In genomic region chr8:46881348-46881747, GRCm38 (mm10) we compare ENCODE assay signal across 20 mouse cellular contexts.
DNase-seq lines count a peak whose midpoint lies in the region; ATAC-seq and TF ChIP-seq lines count a peak whose summit lies in the region.
"Had no signal": no experiment of that assay in that cellular context is flagged by ENCODE, and none has a peak within 500 bp of the region (broad histone marks: within the 10 kb centered on the region; RNA-seq: fewer than 3 reads in every experiment).

No protein-coding gene starts in this region.

- H3K36me3 ChIP-seq in small intestine, adult 2 months (ENCODE audit: control insufficient read depth, insufficient read depth, low read length): no peaks in the 10 kb centered on the region
- H3K36me3 ChIP-seq in forebrain, embryonic 12.5 days (replicated peaks): no peaks in the 10 kb centered on the region
- H3K36me3 ChIP-seq: G1E; hindbrain, embryonic 15.5 days; liver, embryonic 12.5 days; neural tube, embryonic 12.5 days had no signal

- 37% methylated on average over 6 of the region's 6 CpGs for WGBS in small intestine, adult 2 months
- 73% methylated on average over 6 of the region's 6 CpGs for WGBS in forebrain, embryonic 12.5 days

- no peaks in the 10 kb centered on the region for H3K9me3 ChIP-seq in forebrain, embryonic 12.5 days
- H3K9me3 ChIP-seq: G1E; hindbrain, embryonic 15.5 days; liver, embryonic 12.5 days; neural tube, embryonic 12.5 days had no signal

- no peaks in the 10 kb centered on the region for H3K27me3 ChIP-seq in small intestine, adult 2 months (ENCODE audit: control insufficient read depth, insufficient read depth, low read length)
- no peaks in the 10 kb centered on the region for H3K27me3 ChIP-seq in forebrain, embryonic 12.5 days
- H3K27me3 ChIP-seq: hindbrain, embryonic 15.5 days; liver, embryonic 12.5 days; neural tube, embryonic 12.5 days had no signal

- TF ChIP-seq CTCF in small intestine, adult 2 months (IDR thresholded peaks at IDR 0.05; ENCODE audit: extremely low read depth, insufficient read length, insufficient replicate concordance, low read depth, low read length): no peak

- H3K4me3 ChIP-seq in small intestine, adult 2 months (ENCODE audit: low read depth, low read length): peak overlapping the region; percentile 2; the same call in 1 of the 2 replicates
- no peak overlapping the region for H3K4me3 ChIP-seq in forebrain, embryonic 12.5 days (replicated peaks)
- H3K4me3 ChIP-seq: heart, adult 2 months; hindbrain, embryonic 15.5 days; liver, embryonic 12.5 days; neural tube, embryonic 12.5 days had no signal

- peak; percentile 5 for DNase-seq in gastrocnemius, postnatal 25 days
- no peak for DNase-seq in gastrocnemius, adult 8-10 months (ENCODE audit: low spot score in 2 of 2)
- DNase-seq in CD4-positive helper T cell, adult 2 months (ENCODE audit: low read depth, low spot score): peak; percentile 28
- peak; percentile 59 for DNase-seq in induced T-regulatory cell, adult 2 months (ENCODE audit: low read depth)
- DNase-seq in yolk sac, embryonic 10.5 days (ENCODE audit: low spot score): no peak
- no peak for DNase-seq in adrenal gland, postnatal 10 days
- DNase-seq: adrenal gland, postnatal 36 days; cerebellum, adult 11-12 months; embryo, embryonic 11 days; heart, postnatal 10 days had no signal

- H3K4me2 ChIP-seq in forebrain, embryonic 12.5 days: no peak overlapping the region
- H3K4me2 ChIP-seq: hindbrain, embryonic 15.5 days; liver, embryonic 12.5 days; neural tube, embryonic 12.5 days had no signal

- peak overlapping the region; percentile 96 for H3K27ac ChIP-seq in small intestine, adult 2 months (ENCODE audit: insufficient read depth, low read depth, low read length)
- H3K27ac ChIP-seq in forebrain, embryonic 12.5 days: no peak overlapping the region
- H3K27ac ChIP-seq: heart, adult 2 months; hindbrain, embryonic 15.5 days; kidney, postnatal 0 days; liver, embryonic 12.5 days; neural tube, embryonic 12.5 days had no signal

- TF ChIP-seq POLR2A in small intestine, adult 2 months (IDR thresholded peaks at IDR 0.05; ENCODE audit: low read depth, low read length): no peak

- no peak for ATAC-seq in forebrain, embryonic 12.5 days (ENCODE audit: low FRiP score)
- ATAC-seq: liver, embryonic 12.5 days; lung, postnatal 0 days; midbrain, embryonic 16.5 days had no signal

- peaks cover 13% of the 10 kb centered on the region; the same call in 1 of the 2 replicates for H3K4me1 ChIP-seq in small intestine, adult 2 months (ENCODE audit: control insufficient read depth, insufficient read depth, insufficient read length, low read length)
- peaks cover 3% of the 10 kb centered on the region; the same call in 1 of the 2 replicates for H3K4me1 ChIP-seq in forebrain, embryonic 12.5 days
- H3K4me1 ChIP-seq: hindbrain, embryonic 15.5 days; liver, embryonic 12.5 days; neural tube, embryonic 12.5 days had no signal

- no peak overlapping the region for H3K9ac ChIP-seq in forebrain, embryonic 12.5 days
- H3K9ac ChIP-seq: hindbrain, embryonic 15.5 days; liver, embryonic 12.5 days; neural tube, embryonic 12.5 days had no signal

Comparison
In these comparisons a context has a peak if more than half of its experiments do, and no peak if none do; other contexts are left out.
1. DNase-seq: peak in gastrocnemius, postnatal 25 days (single experiment), CD4-positive helper T cell, adult 2 months (single experiment) and induced T-regulatory cell, adult 2 months (single experiment); none in gastrocnemius, adult 8-10 months (0 of 2), yolk sac, embryonic 10.5 days (single experiment) and adrenal gland, postnatal 10 days (single experiment).